Mouse (Mus musculus): ENCODE measurements around the gene Tcaf3.

Gene Tcaf3

GRCm38 (mm10) chr6:42597592-42597991 is at the start of gene Tcaf3:
TSS of gene Tcaf3 (minus strand) at chr6:42597692.
- DNase-seq (ENCODE audit: low spot score) = no peak

DNA sequence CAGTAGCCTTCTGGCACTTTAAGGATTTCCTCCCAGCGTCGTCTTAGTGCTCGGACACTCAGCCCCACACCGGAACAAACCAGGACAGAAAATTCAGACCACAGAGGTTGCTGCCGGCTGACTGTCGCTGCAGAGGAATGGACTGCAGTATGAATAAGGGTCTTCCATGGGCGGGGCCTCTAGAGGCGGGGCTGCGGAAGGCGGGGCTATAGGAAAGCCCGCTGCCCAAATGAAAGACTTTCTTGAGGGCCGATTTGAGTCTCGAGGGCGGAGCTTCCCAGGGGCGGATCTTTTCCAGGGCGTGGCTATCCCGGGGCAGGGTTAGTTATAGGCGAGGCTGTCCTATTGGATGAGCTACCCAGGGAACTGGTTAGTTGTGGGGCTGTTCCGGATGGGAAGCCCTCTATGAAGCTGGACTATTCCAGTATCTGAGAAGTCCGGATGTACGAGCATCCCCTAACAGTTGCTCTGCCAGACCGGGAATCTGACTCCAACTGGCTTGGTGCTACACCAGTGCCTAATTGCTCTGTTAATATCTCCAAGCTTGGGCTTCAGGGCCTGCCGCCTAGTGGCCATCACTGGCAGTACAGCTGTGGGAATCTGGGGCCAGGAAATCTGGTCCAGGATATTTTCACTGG is 47.5 kb upstream of the Tcaf3 start, which contains the start of gene Tcaf2:
TSS of gene Tcaf2 (minus strand) at position 343 of the 638 bp plus-strand sequence.
- peak; percentile 92 for DNase-seq (ENCODE audit: low spot score)

DNA sequence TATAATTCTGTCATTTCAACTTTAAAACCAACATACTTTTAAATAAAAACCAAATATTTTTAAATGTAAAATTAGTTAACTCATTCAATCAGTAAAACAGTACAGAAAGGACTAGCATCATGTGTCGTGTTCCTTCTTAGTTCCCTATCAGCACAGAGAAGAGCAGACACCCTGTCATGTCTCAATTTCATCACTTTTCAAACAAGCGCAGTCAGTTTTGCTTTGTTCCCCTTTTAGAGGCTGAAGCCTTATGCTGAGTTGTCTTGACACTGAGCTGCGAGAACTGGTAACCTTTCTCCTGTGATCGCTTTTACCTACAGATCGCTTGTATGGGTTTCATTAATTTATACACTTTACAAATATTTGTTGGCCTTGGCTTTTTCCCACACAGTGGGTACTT is 36.9 kb upstream of the Tcaf3 start:
- no peak for DNase-seq (ENCODE audit: low spot score)

GRCm38 (mm10) chr6:42631395-42631794 is 33.9 kb upstream of the Tcaf3 start:
- no peak for DNase-seq (ENCODE audit: low spot score)

- no peak for DNase-seq (ENCODE audit: low spot score)
These were observed 19.4 kb upstream of the Tcaf3 start for GRCm38 (mm10) chr6:42616904-42617303.

- DNase-seq (ENCODE audit: low spot score) = no peak
These were observed 14.7 kb upstream of the Tcaf3 start for GRCm38 (mm10) chr6:42612218-42612617.

DNA sequence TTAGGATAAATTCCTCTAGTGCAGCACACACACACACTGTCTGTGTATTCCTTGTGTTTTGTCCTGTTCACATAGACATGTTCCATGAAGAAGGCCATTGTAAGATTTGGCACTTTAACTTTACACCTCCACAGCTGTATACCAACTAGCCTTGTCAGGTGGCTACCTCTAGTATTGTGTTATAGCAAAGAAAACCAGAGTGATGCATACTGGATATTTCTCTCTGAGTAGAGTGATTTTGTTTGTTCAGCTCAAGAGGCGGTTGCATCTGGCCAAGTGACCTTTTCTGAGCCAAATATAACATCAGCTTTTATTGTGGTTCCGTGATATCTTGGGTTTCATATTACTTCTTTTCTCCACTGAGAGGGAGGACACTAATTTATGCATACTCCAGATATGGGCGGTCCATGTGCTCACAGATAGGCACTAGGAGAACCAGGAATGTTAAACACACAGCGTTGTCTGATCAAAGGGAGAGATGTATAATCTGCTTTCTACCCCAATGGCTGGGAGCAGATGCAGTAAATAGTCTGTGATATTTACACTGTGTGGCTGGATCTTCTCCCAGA is 13.5 kb upstream of the Tcaf3 start:
- no peak for DNase-seq (ENCODE audit: low spot score)

GRCm38 (mm10) chr6:42593138-42593882 is 4.2 kb downstream of the Tcaf3 start:
- no peak for DNase-seq (ENCODE audit: low spot score)

GRCm38 (mm10) chr6:42586569-42586968 is 10.9 kb downstream of the Tcaf3 start:
- no peak for DNase-seq (ENCODE audit: low spot score)

DNA sequence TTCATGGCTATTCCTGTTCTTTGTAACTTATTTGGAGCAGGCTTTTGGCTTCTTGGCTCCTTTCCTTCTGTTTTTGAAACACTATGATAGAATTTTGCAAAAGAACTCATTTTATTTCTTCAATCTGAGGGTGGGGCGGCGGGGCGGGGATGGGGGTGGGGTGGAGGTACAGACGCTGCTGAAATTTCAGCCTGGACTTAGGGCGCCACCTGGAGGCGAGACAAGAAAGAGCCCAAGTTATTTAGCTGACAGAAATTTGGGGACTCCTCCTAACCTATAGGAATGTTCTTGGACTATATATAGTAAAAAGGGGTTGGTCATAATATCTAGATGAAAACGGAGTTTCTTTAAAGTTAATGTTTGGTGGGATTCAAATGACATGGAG is 14.0 kb downstream of the Tcaf3 start:
- DNase-seq (ENCODE audit: low spot score) = peak; percentile 71

DNA sequence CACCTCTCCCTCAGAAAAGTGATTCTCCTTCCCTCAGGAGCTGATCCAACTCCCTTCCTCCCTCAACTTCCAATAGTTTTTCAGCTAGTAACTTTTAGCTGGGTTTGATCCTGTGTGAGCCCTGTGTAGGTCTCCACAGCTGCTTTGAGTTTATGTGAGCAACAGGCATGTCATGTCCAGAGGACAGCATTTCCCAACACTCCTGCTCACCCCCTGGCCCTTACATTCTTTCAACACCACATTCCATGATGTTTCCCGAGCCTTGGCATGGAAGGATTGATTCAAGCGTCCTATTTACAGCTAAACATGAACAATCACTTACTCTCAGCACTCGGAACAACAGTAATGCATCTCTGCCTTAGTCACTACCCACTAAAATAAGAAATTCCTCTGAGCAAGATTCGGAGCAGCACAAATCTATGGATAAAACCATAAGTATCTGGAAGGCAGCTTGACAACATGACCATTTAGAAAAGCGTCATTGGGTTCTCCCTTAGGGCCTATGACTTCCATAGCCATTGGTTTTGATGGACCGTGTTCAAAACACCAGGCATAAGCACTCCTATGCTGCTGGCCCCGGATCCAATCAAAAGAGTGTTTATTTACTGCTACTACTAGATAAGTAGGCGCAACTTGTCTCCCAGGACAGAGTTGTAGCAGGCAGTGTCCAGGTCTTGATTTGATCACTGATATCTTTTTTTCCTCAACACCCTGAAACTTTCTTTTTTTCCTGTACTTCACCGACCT is 14.6 kb downstream of the Tcaf3 start:
- no peak for DNase-seq (ENCODE audit: low spot score)

- no peak for DNase-seq (ENCODE audit: low spot score)
These were observed 18.8 kb downstream of the Tcaf3 start for GRCm38 (mm10) chr6:42578678-42579077.

- no peak for DNase-seq (ENCODE audit: low spot score)
These were observed 20.1 kb downstream of the Tcaf3 start for GRCm38 (mm10) chr6:42577433-42577832.

- DNase-seq (ENCODE audit: low spot score) = no peak
These were observed 29.3 kb downstream of the Tcaf3 start for GRCm38 (mm10) chr6:42568205-42568604.

GRCm38 (mm10) chr6:42566076-42566598 is 31.4 kb downstream of the Tcaf3 start:
- DNase-seq (ENCODE audit: low spot score) = no peak

GRCm38 (mm10) chr6:42562280-42562679 is 35.2 kb downstream of the Tcaf3 start:
- no peak for DNase-seq (ENCODE audit: low spot score)

DNA sequence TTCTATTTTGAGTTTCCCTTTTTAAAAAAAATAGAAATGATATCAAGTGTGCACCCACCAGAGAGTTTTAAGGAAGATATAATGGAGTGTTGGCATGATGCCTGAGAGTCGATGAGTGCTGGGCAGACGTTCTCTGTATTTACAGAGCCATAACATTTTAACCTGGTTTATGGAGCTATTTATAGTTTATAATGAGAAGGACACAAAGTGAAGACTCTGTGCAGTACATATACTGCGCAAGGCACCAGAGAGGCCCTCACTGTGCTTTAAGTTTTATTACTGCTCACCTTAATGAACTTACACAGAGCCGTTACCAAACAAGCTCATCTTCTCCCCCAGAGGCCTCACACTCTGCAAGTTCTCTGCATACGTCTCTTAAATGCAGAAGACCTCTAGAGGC is 36.6 kb downstream of the Tcaf3 start:
- no peak for DNase-seq (ENCODE audit: low spot score)

- DNase-seq (ENCODE audit: low spot score) = no peak
These were observed 38.9 kb downstream of the Tcaf3 start for GRCm38 (mm10) chr6:42558641-42559040.

DNA sequence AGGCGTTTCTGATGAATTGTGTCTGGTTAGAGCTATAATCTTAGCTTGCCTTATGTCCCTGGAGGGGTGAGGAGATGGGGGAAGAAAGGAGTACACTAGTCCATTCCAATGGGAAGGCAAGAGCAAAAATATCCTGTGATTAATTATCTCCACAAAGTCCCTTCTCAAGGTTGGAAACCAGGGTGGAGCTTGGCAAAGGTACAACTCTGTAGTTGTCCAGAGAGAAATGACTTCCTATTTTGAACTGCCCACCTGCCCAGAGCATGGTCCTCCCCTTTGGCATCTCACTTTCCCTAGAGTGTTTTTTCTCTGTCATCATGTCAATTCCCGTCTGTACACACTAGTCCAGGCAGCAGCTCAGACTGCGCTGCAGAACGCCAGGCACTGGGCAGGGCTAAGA is 50.0 kb downstream of the Tcaf3 start, which contains the start of gene Olfr455:
TSS of gene Olfr455 (minus strand) at position 127 of the 400 bp plus-strand sequence.
- DNase-seq (ENCODE audit: low spot score) = no peak

- DNase-seq (ENCODE audit: low spot score) = no peak
These were observed 51.3 kb downstream of the Tcaf3 start for GRCm38 (mm10) chr6:42546180-42546579.

- DNase-seq (ENCODE audit: low spot score) = no peak
These were observed 52.0 kb downstream of the Tcaf3 start for GRCm38 (mm10) chr6:42545451-42545885.

DNA sequence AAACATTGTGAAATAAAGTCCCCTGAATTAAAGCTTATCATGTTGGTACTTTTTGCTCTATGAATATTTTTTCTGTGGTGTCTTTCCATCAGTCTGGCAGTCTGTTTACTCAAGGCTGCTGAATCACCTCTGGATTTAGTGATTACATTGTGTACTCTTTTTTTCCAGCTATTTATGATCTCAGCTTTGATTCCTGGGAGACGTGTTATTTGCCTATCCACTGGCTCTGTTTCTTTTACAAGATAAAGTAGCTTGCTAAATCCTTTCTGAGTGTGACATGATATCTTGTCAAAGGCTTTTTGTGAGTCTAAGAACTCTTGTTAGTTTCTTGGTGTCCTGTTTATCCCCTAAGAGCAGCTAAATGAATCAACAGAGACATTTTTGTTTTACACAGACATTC is 52.6 kb downstream of the Tcaf3 start:
- DNase-seq (ENCODE audit: low spot score) = no peak

Data from urinary bladder, postnatal 14 days (tissue).